Mouse (Mus musculus): ENCODE measurements around the gene Rasgrf1. TPM values are rescaled to one million over a fixed set of nuclear protein-coding genes. Genes with fewer than 3 reads are reported as not detected.
"Not testable (repeated sequence)": the region's sequence is repeated elsewhere in the genome, so short reads cannot be mapped to it uniquely, and the experiment has no call there.

Gene Rasgrf1
- total RNA-seq, 2 experiments from 2014 or later: 0.06 TPM; not detected in 1

DNA sequence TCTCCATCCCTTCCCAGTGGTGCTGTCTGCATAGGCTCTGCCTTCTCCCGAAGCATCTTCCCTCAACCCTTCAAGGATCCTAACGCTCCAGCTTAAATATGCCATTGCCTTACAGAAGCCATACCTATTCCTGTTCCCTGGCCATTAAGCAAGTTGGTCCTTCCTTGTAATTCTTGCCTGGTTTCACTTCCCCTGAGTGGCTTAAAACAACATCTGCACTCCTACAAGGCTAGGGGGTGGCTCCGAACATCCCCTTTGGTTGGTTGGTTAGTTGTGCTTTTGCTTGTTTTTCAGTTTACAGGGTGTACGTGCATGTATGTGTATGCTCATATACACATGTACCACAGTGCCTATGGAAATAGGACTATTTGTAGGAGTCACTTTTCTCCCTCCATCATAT, 111.7 kb downstream of the Rasgrf1 start:
- DNase-seq (ENCODE audit: low spot score): no peak
- intact Hi-C loops (cut with DNase I): no loop called here

DNA sequence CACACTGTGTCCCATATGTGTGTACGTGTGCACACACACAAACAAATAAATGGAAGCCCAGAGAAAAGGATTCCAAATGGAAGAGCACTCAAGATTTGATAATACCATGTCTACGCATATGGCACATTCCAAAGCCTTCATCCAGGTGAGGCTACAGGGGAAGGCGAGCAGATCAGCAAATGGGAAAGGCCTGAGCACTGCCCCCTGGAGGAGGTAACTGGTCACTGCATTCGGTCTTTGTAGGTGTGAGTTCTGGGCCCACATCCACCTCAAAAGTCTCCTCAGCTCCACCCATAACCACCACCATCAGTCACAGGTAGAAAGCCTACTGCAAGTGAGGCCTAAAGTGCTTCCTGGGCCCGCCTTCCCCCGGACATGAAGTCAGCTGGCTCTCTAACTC, 118.0 kb downstream of the Rasgrf1 start:
- intact Hi-C loops (cut with DNase I): no loop called here
- no peak for DNase-seq (ENCODE audit: low spot score)

DNA sequence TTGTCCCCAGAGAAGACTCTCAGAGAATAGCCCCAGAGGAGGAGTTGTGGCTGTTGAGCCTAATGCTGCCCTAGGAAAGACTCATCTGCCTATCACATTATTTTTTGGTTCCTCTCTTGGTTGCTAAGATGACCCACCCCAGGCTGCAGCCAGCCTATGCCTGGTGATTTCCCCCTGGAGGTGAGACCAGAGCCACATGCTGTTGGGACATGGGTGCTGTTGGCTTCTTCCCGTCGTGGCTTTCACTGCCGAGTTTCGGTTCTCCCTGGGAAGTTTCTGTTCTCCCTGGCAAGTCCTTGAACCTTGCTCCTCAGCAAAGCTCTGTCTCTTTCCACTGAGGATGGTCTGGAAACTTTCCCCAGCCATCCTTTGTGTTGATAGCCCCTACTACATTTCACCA, 124.2 kb downstream of the Rasgrf1 start:
- DNase-seq (ENCODE audit: low spot score): peak; percentile 14

DNA sequence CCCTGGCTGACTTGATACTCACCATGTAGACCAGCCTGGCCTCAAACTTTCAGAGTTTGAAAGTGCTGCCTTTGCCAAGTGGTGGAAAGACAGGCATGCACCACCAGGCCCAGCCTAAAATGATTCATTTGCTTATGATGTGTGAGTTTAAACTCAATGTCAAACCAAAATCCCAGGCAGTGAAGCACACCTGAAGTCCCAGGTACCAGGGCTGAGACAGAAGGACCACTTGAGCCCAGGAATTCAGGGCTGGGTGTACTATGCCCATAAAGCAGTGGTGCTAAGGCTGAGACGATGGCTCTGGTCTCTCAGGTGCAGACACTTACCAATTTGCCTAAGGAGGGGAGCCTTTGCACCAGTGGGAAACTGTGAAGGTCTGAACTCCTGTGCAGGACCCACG, 125.5 kb downstream of the Rasgrf1 start:
- intact Hi-C loops (cut with DNase I): no loop called here
- DNase-seq (ENCODE audit: low spot score): no peak

More for the DNA sequence above, 124.2 kb downstream of the Rasgrf1 start:
- intact Hi-C loops (cut with DNase I): no loop called here

DNA sequence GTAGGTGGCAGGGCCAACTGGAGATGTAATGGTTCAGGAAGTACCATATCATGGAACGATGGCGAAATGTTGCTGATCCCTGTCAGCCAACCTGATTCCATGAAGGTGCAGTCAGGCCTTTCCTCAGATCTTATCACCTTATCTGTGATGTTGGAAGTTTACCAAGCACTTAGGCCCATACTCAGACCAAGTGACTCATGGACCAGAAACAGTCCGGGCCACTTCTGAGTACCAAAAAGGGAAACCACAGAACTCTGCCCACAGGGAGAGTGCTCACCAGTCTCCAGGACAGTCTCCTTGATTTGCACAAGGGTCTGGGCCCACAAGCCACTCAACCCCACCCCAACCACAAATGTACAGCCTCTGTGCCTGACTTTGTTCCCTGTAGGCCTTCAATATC, 126.1 kb downstream of the Rasgrf1 start:
- no peak for DNase-seq (ENCODE audit: low spot score)
- intact Hi-C loops (cut with DNase I): no loop called here

DNA sequence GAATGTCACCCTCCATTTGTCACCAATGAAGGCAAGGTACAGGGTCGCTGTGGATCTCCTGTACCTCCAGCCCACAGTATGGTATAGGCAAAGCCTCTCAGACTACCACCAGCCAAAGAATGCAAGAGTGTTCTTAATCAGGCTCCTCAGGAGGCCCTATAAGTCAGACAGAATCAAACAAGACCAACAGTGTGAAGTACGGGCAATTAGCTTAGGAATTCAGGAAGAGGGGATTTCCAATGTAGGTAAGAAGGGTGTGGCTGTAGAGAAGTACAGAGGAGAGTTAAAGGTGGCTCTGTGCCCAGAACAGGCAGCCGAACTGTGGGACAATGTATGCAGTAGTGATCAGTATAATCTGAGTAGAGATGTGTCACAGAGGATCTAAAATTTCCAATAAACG, 126.6 kb downstream of the Rasgrf1 start:
- no peak for DNase-seq (ENCODE audit: low spot score)
- intact Hi-C loops (cut with DNase I): no loop called here

DNA sequence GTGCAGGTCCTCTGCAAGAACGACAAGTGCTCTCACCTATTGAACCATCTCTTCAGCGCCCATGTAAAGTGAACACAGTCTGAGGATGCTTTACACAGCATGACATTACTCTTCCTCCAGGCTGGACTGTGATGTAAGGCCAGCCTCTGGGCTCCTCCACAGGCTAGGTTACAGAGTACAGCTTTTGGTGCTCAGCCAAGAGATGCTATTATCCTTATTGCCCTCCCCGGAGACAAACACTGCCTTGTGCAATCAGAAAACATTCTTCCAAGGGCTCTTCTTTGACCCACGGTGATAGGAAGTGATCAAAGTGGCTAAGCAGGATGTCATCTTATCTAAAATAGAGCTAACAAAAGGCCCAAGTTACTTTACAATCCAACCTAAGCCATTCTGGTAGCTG, 128.8 kb downstream of the Rasgrf1 start:
- intact Hi-C loops (cut with DNase I): no loop called here
- no peak for DNase-seq (ENCODE audit: low spot score)

DNA sequence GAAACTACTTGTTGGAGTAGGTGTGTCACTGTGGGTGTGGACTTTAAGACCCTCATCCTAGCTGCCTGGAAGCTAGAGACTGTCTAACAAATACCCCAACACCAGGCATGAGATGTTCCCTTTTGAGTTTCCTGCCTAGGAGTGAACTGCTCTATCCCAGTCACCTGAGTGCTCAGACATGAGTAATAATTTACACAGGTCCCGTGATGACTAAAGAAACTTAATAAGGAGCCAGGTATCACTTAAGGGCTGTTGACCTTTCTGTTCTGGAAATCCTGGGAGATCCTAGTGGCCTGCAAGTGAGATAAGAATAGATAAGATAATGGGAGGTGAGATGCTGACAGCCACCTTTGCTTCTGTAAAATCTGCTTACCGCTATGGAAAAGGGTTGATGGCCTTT, 131.2 kb downstream of the Rasgrf1 start:
- no peak for DNase-seq (ENCODE audit: low spot score)
- intact Hi-C loops (cut with DNase I): no loop called here

DNA sequence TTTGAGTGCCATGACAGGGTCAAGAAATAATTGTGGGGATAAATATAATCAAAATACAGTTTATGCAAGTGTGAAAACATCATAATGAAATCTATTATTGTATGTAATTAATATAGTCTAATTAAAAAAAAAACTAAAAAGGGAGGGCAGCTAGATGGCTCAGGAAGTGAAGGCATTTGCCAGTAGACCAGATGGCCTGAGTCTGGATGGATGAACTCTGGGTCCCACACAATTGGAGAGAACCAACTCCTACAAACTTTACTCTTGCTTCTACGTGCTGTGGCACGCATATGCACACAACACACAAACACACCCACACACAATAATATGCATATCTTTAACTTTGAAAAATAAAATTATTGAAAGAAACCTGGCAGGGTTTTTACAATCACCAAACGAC, 131.8 kb downstream of the Rasgrf1 start:
- DNase-seq (ENCODE audit: low spot score): no peak
- intact Hi-C loops (cut with DNase I): no loop called here

DNA sequence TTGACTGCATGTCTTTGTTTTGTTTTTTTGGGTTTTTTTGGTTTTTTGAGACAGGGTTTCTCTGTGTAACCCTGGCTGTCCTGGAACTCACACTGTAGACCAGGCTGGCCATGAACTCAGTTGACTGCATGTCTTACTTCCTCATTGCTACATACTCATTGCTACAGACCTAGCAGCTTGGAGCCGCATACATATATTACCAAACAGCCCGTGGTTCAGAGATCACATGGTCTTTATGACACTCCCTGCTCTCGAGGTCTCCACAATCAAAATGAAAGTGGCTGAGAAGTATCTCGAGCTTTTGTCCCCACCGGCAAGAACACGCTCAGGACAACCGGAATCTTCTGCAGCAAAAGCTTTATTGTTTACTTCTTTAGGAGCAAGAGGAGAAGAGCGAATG, 133.2 kb downstream of the Rasgrf1 start:
- intact Hi-C loops (cut with DNase I); DNase-seq (ENCODE audit: low spot score): not testable (repeated sequence)

DNA sequence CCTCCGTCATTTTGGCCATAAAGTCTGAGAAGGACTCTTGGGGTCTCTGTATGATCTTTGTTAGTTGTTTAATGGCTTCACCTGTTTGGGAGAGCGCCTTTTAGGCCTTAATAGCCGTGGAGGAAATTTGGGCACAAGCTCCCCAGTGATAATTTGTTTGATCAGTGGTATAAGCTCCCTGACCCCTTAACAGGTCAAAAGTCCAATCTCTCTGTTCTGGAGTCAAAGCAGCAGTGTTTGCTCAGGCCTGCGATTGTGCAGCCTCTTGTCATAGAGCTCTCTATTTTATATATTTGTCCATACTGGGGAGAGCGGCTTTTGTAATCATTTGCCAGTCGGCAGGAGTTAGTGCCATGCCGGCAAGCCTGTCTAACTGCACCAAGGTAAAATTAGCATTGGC, 135.5 kb downstream of the Rasgrf1 start:
- intact Hi-C loops (cut with DNase I): no loop called here
- no peak for DNase-seq (ENCODE audit: low spot score)

DNA sequence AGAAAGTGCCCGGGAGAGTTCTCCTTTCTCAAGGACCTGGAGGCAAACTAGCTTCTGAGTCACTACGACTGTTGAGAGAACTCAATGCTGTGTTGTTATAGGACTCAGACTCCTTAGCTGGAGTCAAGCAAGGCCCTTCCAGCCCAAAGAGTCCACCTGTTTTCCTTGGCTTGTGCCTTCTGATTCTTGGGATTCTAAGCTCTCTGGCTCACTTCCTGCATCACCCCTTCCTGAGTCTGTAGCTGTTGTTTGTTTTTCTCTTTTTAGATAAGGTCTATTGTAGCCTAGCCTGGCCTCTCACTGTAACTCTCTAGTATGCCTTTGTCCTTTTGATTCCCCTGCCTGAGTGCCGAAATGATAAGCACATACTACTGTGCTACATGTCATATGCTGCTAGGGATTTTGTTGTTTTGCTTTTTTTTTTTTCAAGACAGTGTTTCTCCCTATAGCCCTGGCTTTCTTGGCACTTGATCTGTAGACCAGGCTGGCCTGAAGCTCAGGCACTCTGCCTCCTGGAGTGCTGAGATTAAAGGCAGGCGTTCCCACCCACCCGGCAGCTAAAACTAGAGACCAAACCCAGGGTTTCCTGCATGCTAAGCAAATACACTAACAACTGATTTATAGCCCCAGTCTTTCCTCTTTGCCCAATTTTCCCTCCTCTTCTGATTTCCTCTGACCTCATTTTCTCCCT, 138.4 kb downstream of the Rasgrf1 start:
- intact Hi-C loops (cut with DNase I): no loop called here
- peak; percentile 31 for DNase-seq (ENCODE audit: low spot score)

DNA sequence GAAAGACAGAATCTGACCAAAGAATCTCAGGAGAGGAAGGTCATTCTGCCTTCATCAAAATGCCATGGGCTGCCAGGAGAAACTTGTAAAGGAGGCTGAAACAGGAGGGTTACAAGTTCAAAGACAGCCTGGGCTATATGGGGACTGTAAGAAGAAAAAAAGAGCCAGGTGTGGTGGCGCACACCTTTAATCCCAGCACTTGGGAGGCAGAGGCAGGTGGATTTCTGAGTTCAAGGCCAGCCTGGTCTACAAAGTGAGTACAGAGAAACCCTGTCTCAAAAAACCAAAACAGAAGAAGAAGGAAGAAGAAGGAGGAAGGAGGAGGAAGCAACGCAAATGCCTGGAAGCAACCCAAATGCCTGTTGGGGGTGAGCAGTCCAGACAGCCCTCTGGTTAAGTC, 144.1 kb downstream of the Rasgrf1 start, which contains the start of gene Ctsh:
Ctsh (plus strand) TSS at position 301 of the 400 bp plus-strand sequence.
- intact Hi-C loops (cut with DNase I): no loop called here
- no peak for DNase-seq (ENCODE audit: low spot score)

DNA sequence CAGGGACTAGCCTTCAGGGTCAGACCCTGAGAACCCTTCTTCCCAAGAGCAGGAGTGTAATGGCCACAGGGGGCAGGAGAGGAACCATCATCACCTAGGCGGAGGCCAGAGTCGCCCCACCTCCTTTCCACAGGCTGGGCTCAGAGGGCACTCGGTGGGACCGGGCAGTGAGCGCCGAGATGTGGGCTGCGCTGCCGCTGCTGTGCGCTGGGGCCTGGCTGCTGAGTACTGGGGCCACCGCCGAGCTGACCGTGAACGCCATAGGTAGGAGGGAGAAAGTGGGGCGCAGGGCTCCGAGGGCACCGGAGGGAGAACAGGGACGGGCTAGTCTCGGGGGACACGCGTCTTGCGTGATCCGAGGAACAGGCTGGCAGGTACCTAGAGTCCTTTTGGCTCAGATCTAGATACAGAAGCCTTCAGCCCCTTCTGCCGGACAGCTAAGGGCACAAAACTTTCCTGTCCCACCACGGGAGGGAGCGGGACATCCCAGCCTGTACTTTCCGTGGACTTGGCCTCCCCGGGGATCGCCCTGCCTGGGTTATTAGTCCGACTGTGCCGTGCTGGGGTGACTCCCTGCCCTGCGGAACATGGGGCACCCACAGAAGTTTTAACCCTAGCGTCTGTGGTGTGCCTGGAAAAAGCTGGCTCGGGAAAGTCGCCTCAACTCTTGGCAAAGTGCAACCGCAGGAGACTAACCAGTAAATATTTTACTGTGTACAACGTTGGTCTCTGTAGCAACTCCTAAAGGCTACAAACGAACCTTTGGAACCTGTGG, 144.8 kb downstream of the Rasgrf1 start:
- intact Hi-C loops (cut with DNase I): no loop called here
- peak; percentile 53 for DNase-seq (ENCODE audit: low spot score)

DNA sequence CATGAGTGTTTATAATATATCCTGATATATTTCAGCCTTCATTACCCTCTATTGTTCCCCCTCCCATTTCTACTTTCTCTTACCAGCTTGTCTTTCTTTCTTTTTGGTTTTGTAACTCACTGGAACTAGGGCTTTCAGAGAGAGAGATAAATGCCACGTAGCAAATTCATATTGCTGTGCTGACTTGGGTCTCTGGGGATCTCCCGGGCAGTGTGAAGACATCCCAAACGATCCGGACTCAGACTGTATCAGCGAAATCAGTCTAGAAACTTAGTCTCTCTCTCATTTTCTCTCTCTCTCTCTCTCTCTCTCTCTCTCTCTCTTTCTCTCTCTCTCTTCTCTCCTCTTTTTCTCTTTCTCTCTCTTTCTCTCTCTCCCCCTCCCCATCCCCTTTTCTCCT, 145.7 kb downstream of the Rasgrf1 start:
- DNase-seq (ENCODE audit: low spot score): no peak
- intact Hi-C loops (cut with DNase I): no loop called here

DNA sequence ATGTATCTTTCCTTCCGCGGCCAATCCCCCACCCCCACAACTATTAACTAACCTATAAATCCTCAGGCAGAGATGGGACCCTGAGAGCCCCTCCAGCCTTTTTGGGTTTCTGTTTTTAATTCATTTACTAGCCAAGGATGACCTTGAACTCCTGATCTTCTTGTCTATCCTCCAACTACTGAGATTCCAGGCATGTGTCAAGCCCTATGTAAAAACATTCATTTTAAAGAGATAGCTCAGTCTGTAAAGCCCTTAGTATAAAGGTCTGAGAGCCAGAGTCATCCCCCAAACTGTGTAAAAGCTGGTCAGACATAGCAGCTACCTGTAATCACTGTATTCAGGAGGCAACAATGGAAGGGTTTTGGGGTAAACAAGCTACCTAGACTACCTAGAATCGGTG, 146.2 kb downstream of the Rasgrf1 start:
- intact Hi-C loops (cut with DNase I): no loop called here
- DNase-seq (ENCODE audit: low spot score): no peak

DNA sequence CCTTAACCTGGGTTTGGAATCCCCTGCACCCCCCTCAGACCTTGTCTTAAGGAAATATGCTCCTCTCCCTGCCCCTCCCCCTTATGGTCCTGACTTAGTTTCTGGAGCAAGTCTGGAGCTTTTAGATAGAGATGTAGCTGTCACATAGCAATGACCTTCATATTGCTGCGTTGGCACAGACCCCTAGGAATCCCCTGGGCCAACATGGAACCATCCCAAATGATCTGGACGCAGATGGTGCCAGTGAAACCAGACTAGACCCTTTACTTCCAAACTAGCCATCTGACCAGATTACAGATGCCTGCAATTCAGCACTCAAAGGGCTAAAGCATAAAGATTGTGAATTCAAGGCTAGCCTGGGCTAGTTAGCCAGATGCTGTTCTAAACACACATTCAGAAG, 147.0 kb downstream of the Rasgrf1 start:
- DNase-seq (ENCODE audit: low spot score): no peak
- intact Hi-C loops (cut with DNase I): no loop called here

DNA sequence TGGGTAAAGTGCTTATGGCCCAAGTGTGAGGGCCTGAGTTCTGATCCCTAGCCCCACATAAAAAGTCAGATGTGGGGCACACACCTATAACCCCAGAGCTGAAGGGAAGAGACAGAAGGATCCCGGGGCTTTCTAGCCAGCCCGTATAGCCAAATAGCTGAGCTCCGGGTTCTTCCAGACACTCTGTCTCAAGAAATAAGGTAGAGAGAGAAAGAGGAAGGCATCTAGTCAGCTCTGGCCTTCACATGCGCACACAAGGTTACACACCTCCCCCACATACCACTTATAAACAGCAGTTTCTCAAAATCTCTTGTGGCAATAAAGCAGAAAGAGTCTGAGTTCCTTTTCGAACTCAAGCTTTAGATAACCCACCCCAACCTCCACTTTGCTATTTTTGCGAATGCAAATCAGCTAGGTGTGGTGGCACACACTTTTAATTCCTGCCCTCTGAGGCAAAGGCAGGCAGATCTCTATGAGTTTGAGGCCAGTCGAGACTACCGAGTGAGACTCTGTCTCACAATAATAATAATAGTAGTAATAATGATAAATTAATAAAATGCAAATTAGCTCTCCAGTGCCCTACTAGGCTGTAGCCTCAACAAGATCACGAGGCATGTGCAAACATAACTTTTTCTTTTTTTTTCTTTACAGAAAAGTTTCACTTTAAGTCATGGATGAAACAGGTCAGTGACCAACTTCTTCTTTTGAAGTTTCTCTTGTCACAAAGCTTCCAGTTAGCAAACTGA, 150.3 kb downstream of the Rasgrf1 start:
- intact Hi-C loops (cut with DNase I): no loop called here

DNA sequence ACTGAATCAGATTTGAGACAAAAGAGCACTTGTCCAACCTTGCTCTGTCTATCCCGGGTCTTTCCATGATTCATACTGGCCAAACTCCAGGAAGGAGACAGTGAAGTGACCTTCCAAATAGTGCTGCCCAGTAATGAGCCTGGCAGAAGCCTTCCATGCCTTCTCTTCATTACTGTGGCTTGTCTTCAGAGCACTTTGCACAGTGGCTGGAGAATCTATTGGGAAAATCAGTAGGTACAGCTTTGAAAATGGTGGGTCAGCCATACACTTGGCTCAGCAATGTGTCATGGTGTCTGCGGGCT, 150.8 kb downstream of the Rasgrf1 start:
- intact Hi-C loops (cut with DNase I): no loop called here
- DNase-seq (ENCODE audit: low spot score): no peak

More for the DNA sequence above, 150.3 kb downstream of the Rasgrf1 start:
- no peak for DNase-seq (ENCODE audit: low spot score)

DNA sequence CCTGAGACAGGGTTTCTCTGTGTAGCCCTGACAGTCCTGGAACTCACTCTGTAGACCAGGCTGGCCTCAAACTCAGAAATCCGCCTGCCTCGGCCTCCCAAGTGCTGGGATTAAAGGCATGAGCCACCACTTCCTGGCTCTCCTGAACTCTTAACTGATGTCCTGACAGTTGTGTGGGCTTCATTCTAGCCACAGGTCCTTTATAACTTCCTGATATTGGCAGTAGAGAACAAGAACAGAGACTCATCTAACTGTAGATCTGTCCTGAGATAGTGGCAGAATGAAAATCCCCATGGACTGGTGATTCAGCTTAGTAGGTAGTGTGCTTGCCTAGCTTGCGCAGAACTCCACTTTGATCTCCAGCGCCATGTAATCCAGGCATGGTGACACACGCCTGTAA, 151.2 kb downstream of the Rasgrf1 start:
- intact Hi-C loops (cut with DNase I): not testable (repeated sequence)

DNA sequence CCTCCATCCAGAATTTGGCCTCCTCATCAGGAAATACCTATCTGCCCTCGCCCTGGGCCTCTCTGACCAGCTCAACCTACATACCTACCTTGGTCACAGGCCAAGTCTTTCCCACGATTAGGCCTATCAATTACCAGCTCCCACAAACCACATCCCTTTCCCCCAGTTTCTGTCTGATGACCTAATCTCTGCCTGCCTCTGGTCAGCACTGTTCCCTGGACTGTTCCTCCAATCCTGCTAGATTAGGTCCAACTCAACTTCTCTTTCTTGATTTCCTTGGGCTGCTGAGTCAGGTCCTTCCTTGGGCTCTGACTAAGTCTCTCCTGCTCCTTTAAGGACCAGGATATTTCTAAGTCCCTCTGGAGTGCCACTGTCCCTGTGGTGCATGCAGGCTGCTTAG, 157.6 kb downstream of the Rasgrf1 start:
- intact Hi-C loops (cut with DNase I): no loop called here
- no peak for DNase-seq (ENCODE audit: low spot score)

More for the DNA sequence above, 151.2 kb downstream of the Rasgrf1 start:
- not testable (repeated sequence) for DNase-seq (ENCODE audit: low spot score)
